Mouse (Mus musculus): ENCODE results near the gene Fam234a. TPM values are rescaled to one million over a fixed set of nuclear protein-coding genes. Genes with fewer than 3 reads are reported as not detected.
"Not testable (repeated sequence)": the region's sequence is repeated elsewhere in the genome, so short reads cannot be mapped to it uniquely, and the experiment has no call there.

Gene Fam234a
- total RNA-seq, 4 experiments from 2014 or later = 21.9 to 23.3 (median 22.3) TPM

- DNase-seq (ENCODE audit: low spot score in 2 of 2) = no peak
Measured at GRCm38 (mm10) chr17:26181179-26181578, 62.9 kb downstream of the Fam234a start.

GRCm38 (mm10) chr17:26178611-26179010, 65.4 kb downstream of the Fam234a start:
- DNase-seq (ENCODE audit: low spot score in 2 of 2) = no peak

GRCm38 (mm10) chr17:26175248-26175647, 68.8 kb downstream of the Fam234a start:
- not testable (repeated sequence) for DNase-seq (ENCODE audit: low spot score in 2 of 2)

GRCm38 (mm10) chr17:26168039-26168438, 76.0 kb downstream of the Fam234a start:
- DNase-seq (ENCODE audit: low spot score in 2 of 2) = no peak

GRCm38 (mm10) chr17:26162736-26163135, 81.3 kb downstream of the Fam234a start:
- no peak for DNase-seq (ENCODE audit: low spot score in 2 of 2)

Other genes with a start within 250 kb of the Fam234a start
- gene Rab11fip3, start 174.7 kb downstream of the Fam234a start, total RNA-seq (2022) = 10 to 100 TPM; 89.1 to 97.8 (median 95.8) TPM
- 10 to 100 TPM; 29.1 to 35.8 (median 31.0) TPM for gene Decr2, start 153.9 kb downstream of the Fam234a start, total RNA-seq (2022)
- gene Nme4, start 148.6 kb downstream of the Fam234a start, total RNA-seq (2022) = 1 to 10 TPM; 2.9 to 5.5 (median 4.6) TPM
- 10 to 100 TPM; 13.0 to 16.3 (median 15.4) TPM for gene Tmem8, start 130.9 kb downstream of the Fam234a start, total RNA-seq (2022)
- gene Mrpl28, start 120.7 kb downstream of the Fam234a start, total RNA-seq (2022) = 10 to 100 TPM; 61.0 to 74.7 (median 62.8) TPM
- gene Axin1, start 105.6 kb downstream of the Fam234a start, total RNA-seq (2022) = 10 to 100 TPM; 24.6 to 30.3 (median 28.2) TPM
- under 1 TPM; 0.37 to 0.57 (median 0.46) TPM for gene Pdia2, start 45.2 kb downstream of the Fam234a start, total RNA-seq (2022)
- gene Rgs11, start 41.3 kb downstream of the Fam234a start, total RNA-seq (2022) = 10 to 100 TPM; 34.5 to 49.5 (median 46.8) TPM
- 10 to 100 TPM; 86.9 to 98.2 (median 93.2) TPM for gene Arhgdig, start 36.5 kb downstream of the Fam234a start, total RNA-seq (2022)
- gene Luc7l, start 8.7 kb upstream of the Fam234a start, total RNA-seq (2022) = 10 to 100 TPM; 72.2 to 78.2 (median 75.6) TPM
- 10 to 100 TPM; 64.2 to 73.4 (median 69.1) TPM for gene Neurl1b, start 170.6 kb upstream of the Fam234a start, total RNA-seq (2022)